Mouse (Mus musculus): Measurements from ENCODE around the gene BC147527. TPM values are rescaled to one million over a fixed set of nuclear protein-coding genes. Genes with fewer than 3 reads are reported as not detected.
"Not testable (repeated sequence)": the region's sequence is repeated elsewhere in the genome, so short reads cannot be mapped to it uniquely, and the experiment has no call there.

The BC147527 gene
- polyA plus RNA-seq (2012; ENCODE audit: insufficient read depth, low replicate concordance): not detected in 2 replicates

GRCm38 (mm10) chr13:120299991-120300442 lies at the start of gene BC147527:
BC147527 (plus strand) TSS chr13:120300392.
- H3K36me3 ChIP-seq (replicated peaks; ENCODE audit: low read length): no peaks in the 10 kb centered on the region
- no peaks in the 10 kb centered on the region for H3K27me3 ChIP-seq (replicated peaks)
- H3K4me1 ChIP-seq: 0 out of 2 replicates have a peak, but pooled peaks cover 4% of the 10 kb centered on the region
- no peak for TF ChIP-seq GATA1 (IDR thresholded peaks at IDR 0.05; ENCODE audit: borderline replicate concordance, low read length)
- no peak for TF ChIP-seq FLI1 (IDR thresholded peaks at IDR 0.05; ENCODE audit: low read length)
- no peaks in the 10 kb centered on the region for H3K9me3 ChIP-seq
- H3K4me3 ChIP-seq (replicated peaks): peak within 1 kb of the TSS; percentile 74

DNA sequence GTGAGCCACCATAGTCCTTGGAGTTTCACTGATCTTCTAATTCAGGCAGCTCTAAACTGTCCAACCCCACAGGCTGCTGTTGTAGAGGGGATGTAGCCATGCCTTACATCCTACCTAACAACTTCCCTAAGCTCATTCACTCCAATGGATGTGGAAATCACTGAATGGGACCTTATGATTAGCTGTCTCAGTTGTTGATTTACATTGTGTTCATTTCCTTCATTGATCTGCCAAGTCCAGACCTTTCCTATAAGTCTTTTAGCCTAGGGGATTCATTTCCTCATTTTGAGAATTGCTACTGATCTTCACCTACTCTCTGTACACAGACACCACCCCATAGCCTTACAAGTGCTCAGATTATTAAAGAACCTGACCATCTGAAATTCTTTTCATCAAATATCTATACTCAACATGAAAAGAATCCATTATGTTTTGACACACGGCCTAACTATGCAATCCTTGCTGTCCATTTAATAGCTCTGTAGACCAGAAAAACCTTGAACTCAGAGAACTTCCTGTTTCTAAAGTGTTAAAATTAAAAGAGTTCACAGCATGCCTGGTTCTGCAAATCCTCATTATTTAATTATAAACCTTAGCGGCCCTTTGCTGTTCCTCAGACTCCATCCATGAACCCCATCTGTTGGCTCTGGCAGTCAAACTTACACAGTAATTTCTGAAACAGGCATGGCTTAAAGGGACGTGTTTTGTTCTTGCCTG lies 48.8 kb upstream of the BC147527 start:
- not testable (repeated sequence) for H3K4me3 ChIP-seq (replicated peaks); H3K9me3 ChIP-seq; H3K4me1 ChIP-seq; H3K36me3 ChIP-seq (replicated peaks; ENCODE audit: low read length); H3K27me3 ChIP-seq (replicated peaks)

- not testable (repeated sequence) for H3K36me3 ChIP-seq (replicated peaks; ENCODE audit: low read length); H3K4me1 ChIP-seq; H3K9me3 ChIP-seq; H3K27me3 ChIP-seq (replicated peaks); H3K4me3 ChIP-seq (replicated peaks)
Measured at GRCm38 (mm10) chr13:120258817-120259658, 41.2 kb upstream of the BC147527 start.

DNA sequence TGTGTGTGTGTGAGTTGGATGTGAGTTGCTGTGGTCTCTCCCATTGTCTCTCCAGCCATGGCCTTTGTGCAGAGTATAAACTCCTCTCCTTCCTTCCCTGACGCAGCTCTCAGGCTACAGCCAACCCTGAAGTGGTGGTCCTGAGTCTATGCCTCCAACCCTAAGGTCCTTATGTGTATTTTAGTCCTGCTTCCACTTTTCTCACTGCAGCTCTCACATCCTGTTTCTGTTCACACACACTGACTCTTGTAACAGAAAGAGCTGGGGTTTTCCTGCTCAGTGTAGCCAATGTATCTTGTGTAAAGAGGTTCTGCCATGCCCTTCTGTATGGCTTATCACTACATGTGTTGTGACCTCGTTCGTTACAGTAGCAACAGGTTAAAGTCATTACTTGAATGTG lies 40.5 kb upstream of the BC147527 start:
- H3K9me3 ChIP-seq; H3K4me3 ChIP-seq (replicated peaks); H3K36me3 ChIP-seq (replicated peaks; ENCODE audit: low read length); H3K4me1 ChIP-seq; H3K27me3 ChIP-seq (replicated peaks): not testable (repeated sequence)

DNA sequence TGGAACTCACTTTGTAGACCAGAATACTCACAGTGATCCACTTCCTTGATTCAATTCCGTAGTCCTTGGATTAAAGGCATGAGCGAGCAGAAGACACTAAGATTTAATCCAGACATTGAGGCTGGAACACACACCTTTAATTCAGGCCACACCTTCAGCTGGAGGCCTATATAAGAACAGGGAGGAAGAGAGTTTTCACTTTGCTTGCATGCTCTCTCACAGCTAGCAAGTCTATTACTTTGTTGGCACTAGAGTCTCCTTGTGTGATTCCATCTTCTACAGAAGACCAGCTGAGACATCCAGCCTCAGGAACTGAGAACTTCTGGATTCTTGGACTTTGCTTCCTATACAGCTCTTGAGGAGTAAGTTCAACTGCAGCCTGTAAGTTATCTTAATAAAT lies 37.3 kb upstream of the BC147527 start, which contains the start of gene AF067061:
TSS of gene AF067061 (plus strand) at position 245 of the 400 bp plus-strand sequence.
- H3K4me3 ChIP-seq (replicated peaks); H3K27me3 ChIP-seq (replicated peaks); H3K9me3 ChIP-seq; H3K36me3 ChIP-seq (replicated peaks; ENCODE audit: low read length); H3K4me1 ChIP-seq: not testable (repeated sequence)

DNA sequence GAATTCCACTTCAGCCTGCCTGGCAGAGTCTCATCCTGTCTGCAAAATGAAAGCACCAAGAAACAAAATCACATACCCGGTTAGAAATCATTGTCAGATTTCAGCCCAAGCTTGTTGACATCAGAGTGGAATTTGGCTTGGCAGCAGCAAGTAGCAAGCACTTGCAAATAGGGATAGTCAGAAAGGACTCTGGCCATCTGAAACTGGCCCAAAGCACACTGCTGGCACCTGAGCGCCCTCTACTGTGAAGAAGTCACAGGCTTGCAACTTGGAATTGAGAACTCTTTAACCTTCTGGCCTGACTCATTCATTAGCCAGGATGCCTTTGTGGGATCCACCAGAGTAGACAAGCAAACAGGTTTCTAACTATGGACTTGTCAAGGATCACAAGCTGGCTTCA lies 22.4 kb upstream of the BC147527 start:
- not testable (repeated sequence) for H3K27me3 ChIP-seq (replicated peaks); H3K36me3 ChIP-seq (replicated peaks; ENCODE audit: low read length); H3K4me3 ChIP-seq (replicated peaks); H3K4me1 ChIP-seq; H3K9me3 ChIP-seq

DNA sequence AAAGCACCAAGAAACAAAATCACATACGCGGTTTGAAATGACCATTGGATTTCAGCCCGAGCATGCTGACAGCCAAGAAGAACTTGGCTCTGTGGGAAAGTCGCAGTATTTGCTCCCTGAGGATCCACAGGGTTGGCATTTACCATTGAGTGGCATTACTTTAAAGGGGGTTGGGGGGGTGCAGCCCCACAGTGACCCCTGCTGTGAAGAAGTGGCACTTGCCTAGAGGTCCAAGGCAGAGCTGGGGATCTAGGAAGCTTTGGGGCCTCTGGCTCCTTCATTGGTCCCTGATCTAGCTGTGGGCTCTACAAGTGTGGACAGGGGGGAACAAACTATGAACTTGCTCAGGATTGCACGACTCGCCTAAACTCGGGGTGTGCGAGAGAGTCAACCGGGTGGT lies 21.4 kb upstream of the BC147527 start:
- H3K9me3 ChIP-seq: no peaks in the 10 kb centered on the region
- no peaks in the 10 kb centered on the region for H3K4me1 ChIP-seq
- H3K27me3 ChIP-seq (replicated peaks): no peaks in the 10 kb centered on the region
- H3K4me3 ChIP-seq (replicated peaks): no peak overlapping the region
- no peaks in the 10 kb centered on the region for H3K36me3 ChIP-seq (replicated peaks; ENCODE audit: low read length)
- no peak for TF ChIP-seq GATA1 (IDR thresholded peaks at IDR 0.05; ENCODE audit: borderline replicate concordance, low read length)
- TF ChIP-seq FLI1 (IDR thresholded peaks at IDR 0.05; ENCODE audit: low read length): no peak

DNA sequence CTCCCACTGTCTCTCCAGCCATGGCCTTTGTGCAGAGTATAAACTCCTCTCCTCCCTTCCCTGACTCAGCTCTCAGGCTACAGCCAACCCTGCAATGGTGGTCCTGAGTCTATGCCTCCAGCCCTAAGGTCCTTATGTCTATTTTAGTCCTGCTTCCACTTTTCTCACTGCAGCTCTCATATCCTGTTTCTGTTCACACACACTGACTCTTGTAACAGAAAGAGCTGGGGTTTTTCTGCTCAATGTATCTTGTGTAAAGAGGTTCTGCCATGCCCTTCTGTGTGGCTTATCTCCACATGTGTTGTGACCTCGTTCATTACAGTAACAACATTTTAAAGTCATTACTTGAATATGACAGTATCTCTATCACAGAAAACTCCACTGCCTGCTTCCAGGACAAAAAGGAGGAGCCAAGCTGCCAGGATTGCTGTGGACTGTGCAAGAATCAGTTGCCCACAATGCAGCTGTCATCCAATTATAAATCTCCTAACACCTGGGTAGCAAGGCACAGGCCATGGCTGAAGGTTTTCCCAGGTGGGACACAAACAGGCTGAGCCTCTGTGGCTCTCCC lies 783 bp upstream of the BC147527 start:
- Histone ChIP-seq H3K36me3 (replicated peaks; ENCODE audit: low read length) (no peaks in the 10 kb centered on the region), H3K4me3 (replicated peaks) (no peak overlapping the region), H3K27me3 (replicated peaks) (no peaks in the 10 kb centered on the region), H3K4me1 (0 out of 2 replicates have a peak, but pooled peaks cover 4% of the 10 kb centered on the region), H3K9me3 (no peaks in the 10 kb centered on the region)
- TF ChIP-seq FLI1 (IDR thresholded peaks at IDR 0.05; ENCODE audit: low read length) (no peak), GATA1 (IDR thresholded peaks at IDR 0.05; ENCODE audit: borderline replicate concordance, low read length) (no peak)

DNA sequence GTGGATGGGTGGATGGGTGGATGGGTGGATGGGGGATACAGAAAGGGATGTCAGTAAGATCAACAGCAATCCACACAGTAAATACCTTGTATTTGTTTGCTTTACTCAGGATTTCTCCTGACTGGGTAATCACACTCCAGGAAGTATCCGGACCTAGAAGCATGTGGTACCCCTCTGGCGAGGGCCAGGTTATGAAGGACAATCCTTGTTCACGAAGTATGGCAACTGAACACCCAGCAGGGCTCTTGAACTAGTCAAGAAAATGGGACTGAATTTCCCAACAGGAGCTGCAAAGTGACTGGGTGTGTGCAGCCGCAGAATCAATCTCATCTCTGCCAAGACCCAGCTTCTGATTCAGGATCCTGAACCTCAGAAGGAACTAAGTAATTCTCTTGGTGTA lies 661 bp downstream of the BC147527 start:
- Histone ChIP-seq H3K4me1 (0 out of 2 replicates have a peak, but pooled peaks cover 4% of the 10 kb centered on the region), H3K4me3 (replicated peaks) (no peak overlapping the region)
- no peak for TF ChIP-seq FLI1 (IDR thresholded peaks at IDR 0.05; ENCODE audit: low read length)
- no peak for TF ChIP-seq GATA1 (IDR thresholded peaks at IDR 0.05; ENCODE audit: borderline replicate concordance, low read length)

GRCm38 (mm10) chr13:120310749-120311148 lies 10.6 kb downstream of the BC147527 start:
- TF ChIP-seq GATA1 (IDR thresholded peaks at IDR 0.05; ENCODE audit: borderline replicate concordance, low read length) (no peak), FLI1 (IDR thresholded peaks at IDR 0.05; ENCODE audit: low read length) (no peak)
- Histone ChIP-seq H3K9me3 (no peaks in the 10 kb centered on the region), H3K27me3 (replicated peaks) (no peaks in the 10 kb centered on the region), H3K4me1 (no peaks in the 10 kb centered on the region), H3K4me3 (replicated peaks) (no peak overlapping the region), H3K36me3 (replicated peaks; ENCODE audit: low read length) (no peaks in the 10 kb centered on the region)

More for the DNA sequence above, 661 bp downstream of the BC147527 start:
- H3K9me3 ChIP-seq: no peaks in the 10 kb centered on the region
- no peaks in the 10 kb centered on the region for H3K36me3 ChIP-seq (replicated peaks; ENCODE audit: low read length)
- H3K27me3 ChIP-seq (replicated peaks): no peaks in the 10 kb centered on the region

All from megakaryocyte, embryonic 14.5 days (primary cell).